Mouse (Mus musculus): ENCODE data around the gene 3110082I17Rik. TPM values are rescaled to one million over a fixed set of nuclear protein-coding genes. Genes with fewer than 3 reads are reported as not detected.
"Not testable (repeated sequence)": the region's sequence is repeated elsewhere in the genome, so short reads cannot be mapped to it uniquely, and the experiment has no call there.

The 3110082I17Rik gene
- polyA plus RNA-seq, 2 experiments from 2014 or later: 2.5 to 6.8 TPM

- ATAC-seq: no peak
Observed at GRCm38 (mm10) chr5:139347225-139347624, 113.1 kb downstream of the 3110082I17Rik start.

GRCm38 (mm10) chr5:139345364-139345714, 115.0 kb downstream of the 3110082I17Rik start:
- peak; percentile 12 for ATAC-seq

- ATAC-seq: peak; percentile 94
Observed at GRCm38 (mm10) chr5:139344687-139345363, 115.5 kb downstream of the 3110082I17Rik start.

GRCm38 (mm10) chr5:139344021-139344686, 116.2 kb downstream of the 3110082I17Rik start:
- peak; percentile 73 for ATAC-seq

GRCm38 (mm10) chr5:139338891-139339290, 121.4 kb downstream of the 3110082I17Rik start:
- ATAC-seq: no peak

GRCm38 (mm10) chr5:139338403-139338802, 121.9 kb downstream of the 3110082I17Rik start:
- no peak for ATAC-seq

- no peak for ATAC-seq
Observed at GRCm38 (mm10) chr5:139337826-139338370, 122.4 kb downstream of the 3110082I17Rik start.

- ATAC-seq: no peak
Observed at GRCm38 (mm10) chr5:139335634-139336033, 124.7 kb downstream of the 3110082I17Rik start.

- ATAC-seq: not testable (repeated sequence)
Observed at GRCm38 (mm10) chr5:139334394-139334793, 125.9 kb downstream of the 3110082I17Rik start.

- no peak for ATAC-seq
Observed at GRCm38 (mm10) chr5:139333301-139334013, 126.9 kb downstream of the 3110082I17Rik start.

GRCm38 (mm10) chr5:139332590-139333272, 127.6 kb downstream of the 3110082I17Rik start:
- no peak for ATAC-seq

GRCm38 (mm10) chr5:139331742-139332141, 128.6 kb downstream of the 3110082I17Rik start:
- peak; percentile 49 for ATAC-seq

GRCm38 (mm10) chr5:139330766-139331165, 129.6 kb downstream of the 3110082I17Rik start:
- no peak for ATAC-seq

- ATAC-seq: no peak
Observed at GRCm38 (mm10) chr5:139327634-139328020, 132.7 kb downstream of the 3110082I17Rik start.

GRCm38 (mm10) chr5:139326986-139327633, 133.2 kb downstream of the 3110082I17Rik start:
- ATAC-seq: no peak

GRCm38 (mm10) chr5:139326111-139326696, 134.1 kb downstream of the 3110082I17Rik start:
- ATAC-seq: peak; percentile 3

- peak; percentile 78 for ATAC-seq
Observed at GRCm38 (mm10) chr5:139325395-139325966, 134.8 kb downstream of the 3110082I17Rik start, which contains the start of gene Adap1. Adap1 (minus strand) TSS chr5:139325622.

- peak; percentile 71 for ATAC-seq
Observed at GRCm38 (mm10) chr5:139324691-139325394, 135.5 kb downstream of the 3110082I17Rik start.

- no peak for ATAC-seq
Observed at GRCm38 (mm10) chr5:139324045-139324491, 136.3 kb downstream of the 3110082I17Rik start.

- no peak for ATAC-seq
Observed at GRCm38 (mm10) chr5:139323260-139323924, 136.9 kb downstream of the 3110082I17Rik start.

All from CD4-positive, CD25-positive, alpha-beta regulatory T cell, adult 4 months (primary cell).